Mouse (Mus musculus) kidney, adult 18-20 months (tissue): ENCODE results near the gene Pigk.
A peak's percentile ranks its signal among the peaks of the same experiment; 100 is the strongest.

Source experiments
- DNase-seq: peaks from one replicate; pipeline ENCODE4 v3.0.0; 2021

The Pigk gene

GRCm38 (mm10) chr3:152948556-152948955 is 234.7 kb downstream of the Pigk start:
- no peak for DNase-seq

GRCm38 (mm10) chr3:152949233-152949777 is 235.4 kb downstream of the Pigk start:
- no peak for DNase-seq

- no peak for DNase-seq
Observed at GRCm38 (mm10) chr3:152950299-152950698, 236.4 kb downstream of the Pigk start.

GRCm38 (mm10) chr3:152950914-152951313 is 237.0 kb downstream of the Pigk start:
- DNase-seq = no peak

- DNase-seq = no peak
Observed at GRCm38 (mm10) chr3:152951634-152952545, 238.0 kb downstream of the Pigk start.

- DNase-seq = no peak
Observed at GRCm38 (mm10) chr3:152956038-152956437, 242.1 kb downstream of the Pigk start.

- DNase-seq = no peak
Observed at GRCm38 (mm10) chr3:152956771-152957170, 242.9 kb downstream of the Pigk start.

- DNase-seq = peak; percentile 53
Observed at GRCm38 (mm10) chr3:152958358-152959150, 244.7 kb downstream of the Pigk start.

- no peak for DNase-seq
Observed at GRCm38 (mm10) chr3:152961855-152962376, 248.0 kb downstream of the Pigk start.

- no peak for DNase-seq
Observed at GRCm38 (mm10) chr3:152969774-152970347, 256.0 kb downstream of the Pigk start.

- no peak for DNase-seq
Observed at GRCm38 (mm10) chr3:152971373-152971772, 257.5 kb downstream of the Pigk start.

- DNase-seq = no peak
Observed at GRCm38 (mm10) chr3:152979481-152980092, 265.7 kb downstream of the Pigk start.

GRCm38 (mm10) chr3:152980431-152980830 is 266.5 kb downstream of the Pigk start:
- DNase-seq = peak; percentile 10

- peak; percentile 7 for DNase-seq
Observed at GRCm38 (mm10) chr3:152980978-152981974, 267.4 kb downstream of the Pigk start.

- DNase-seq = no peak
Observed at GRCm38 (mm10) chr3:152981988-152982387, 268.1 kb downstream of the Pigk start, which contains the start of gene St6galnac5. Gene St6galnac5, minus strand, starts transcription at chr3:152982246.

- no peak for DNase-seq
Observed at GRCm38 (mm10) chr3:152990787-152991186, 276.9 kb downstream of the Pigk start.

GRCm38 (mm10) chr3:152993608-152994007 is 279.7 kb downstream of the Pigk start:
- DNase-seq = no peak

GRCm38 (mm10) chr3:152998106-152998505 is 284.2 kb downstream of the Pigk start:
- DNase-seq = no peak

- DNase-seq = no peak
Observed at GRCm38 (mm10) chr3:152998901-152999300, 285.0 kb downstream of the Pigk start.

GRCm38 (mm10) chr3:153006893-153007292 is 293.0 kb downstream of the Pigk start:
- no peak for DNase-seq

GRCm38 (mm10) chr3:153016355-153016754 is 302.5 kb downstream of the Pigk start:
- no peak for DNase-seq
